27 mouse cellular contexts compared by ENCODE assay signal in genomic region chr12:25289381-25289780, GRCm38 (mm10).
"Had no signal": no experiment of that assay in that cellular context is flagged by ENCODE, and none has a peak within 500 bp of the region (broad histone marks: within the 10 kb centered on the region; RNA-seq: fewer than 3 reads in every experiment).

No protein-coding gene starts in this region.

- H3K4me1 ChIP-seq: intestine, embryonic 15.5 days had no signal

- H3K27me3 ChIP-seq: heart, embryonic 13.5 days; heart, embryonic 15.5 days; hindbrain, embryonic 12.5 days; intestine, embryonic 15.5 days; limb, embryonic 12.5 days had no signal

- DNase-seq: forebrain, postnatal 0 days; gastrocnemius, postnatal 14 days; gastrocnemius, postnatal 36 days; heart, adult 2 months; heart, postnatal 14 days; heart, postnatal 36 days; kidney, adult 18-20 months; kidney, adult 8-10 months; kidney, postnatal 10 days; kidney, postnatal 25 days; kidney, postnatal 4 days; layer of hippocampus, postnatal 36 days; liver had no signal

- H3K27ac ChIP-seq: heart, adult 2 months; heart, embryonic 13.5 days; heart, embryonic 15.5 days; hindbrain, embryonic 10.5 days; hindbrain, embryonic 12.5 days; hindbrain, embryonic 14.5 days; intestine, embryonic 15.5 days; layer of hippocampus, adult 2 months; limb, embryonic 10.5 days; limb, embryonic 12.5 days had no signal

- H3K9ac ChIP-seq: forebrain, postnatal 0 days; heart, embryonic 13.5 days; heart, embryonic 15.5 days; hindbrain, embryonic 12.5 days; hindbrain, embryonic 14.5 days; intestine, embryonic 15.5 days; limb, embryonic 12.5 days had no signal

- H3K4me2 ChIP-seq: heart, embryonic 11.5 days; heart, embryonic 13.5 days; heart, embryonic 15.5 days; hindbrain, embryonic 12.5 days; hindbrain, embryonic 14.5 days; intestine, embryonic 15.5 days; limb, embryonic 12.5 days; liver, embryonic 11.5 days had no signal

- H3K36me3 ChIP-seq: heart, embryonic 13.5 days; heart, embryonic 15.5 days; hindbrain, embryonic 10.5 days; hindbrain, embryonic 12.5 days; intestine, embryonic 15.5 days; limb, embryonic 10.5 days; limb, embryonic 12.5 days had no signal

- H3K9me3 ChIP-seq: heart, embryonic 13.5 days; heart, embryonic 15.5 days; hindbrain, embryonic 10.5 days; hindbrain, embryonic 12.5 days; intestine, embryonic 15.5 days; limb, embryonic 10.5 days; limb, embryonic 12.5 days had no signal

- ATAC-seq: forebrain, postnatal 0 days; hindbrain, embryonic 16.5 days; inflammation-experienced regulatory T-cells, adult 6 months; intestine, embryonic 15.5 days; intestine, postnatal 0 days had no signal

- H3K4me3 ChIP-seq: heart, adult 2 months; heart, embryonic 13.5 days; heart, embryonic 15.5 days; hindbrain, embryonic 10.5 days; hindbrain, embryonic 12.5 days; intestine, embryonic 15.5 days; layer of hippocampus, adult 2 months; limb, embryonic 10.5 days; limb, embryonic 12.5 days had no signal
